Mouse (Mus musculus) liver, embryonic 13.5 days (tissue): ENCODE results near the gene Plekhm1. TPM values are rescaled to one million over a fixed set of nuclear protein-coding genes. Genes with fewer than 3 reads are reported as not detected.
"Not testable (repeated sequence)": the region's sequence is repeated elsewhere in the genome, so short reads cannot be mapped to it uniquely, and the experiment has no call there.

Experiments used
- ATAC-seq: fragments of 200-750 bp; cut with Nextera tagmentation; 2 replicates; pipeline ENCODE4 v1.8.0; 2017; ENCODE audit warnings: low read depth, mild to moderate bottlenecking, moderate number of reproducible peaks, moderate library complexity
- DNase-seq: peaks from one replicate; pipeline ENCODE4 v3.0.0; 2022
- H3K27ac ChIP-seq: fragments of 300-500 bp; sonication (generic); 2 replicates; pipeline ENCODE4 v1.5.1; 2015; ENCODE audit warnings: moderate library complexity, mild to moderate bottlenecking, inconsistent platforms
- H3K27me3 ChIP-seq: fragments of 300-500 bp; sonication (generic); 2 replicates; pipeline ENCODE4 v1.6.1; 2015; ENCODE audit warnings: mild to moderate bottlenecking, inconsistent platforms
- H3K36me3 ChIP-seq: fragments of 300-500 bp; sonication (generic); 2 replicates; pipeline ENCODE4 v1.6.1; 2015; ENCODE audit warnings: mild to moderate bottlenecking, inconsistent platforms
- H3K4me1 ChIP-seq: fragments of 300-500 bp; sonication (generic); replicated peaks from 2 replicates; pipeline ENCODE4 v1.6.1; 2015; ENCODE audit warnings: inconsistent platforms
- H3K4me2 ChIP-seq: fragments of 300-500 bp; sonication (generic); 2 replicates; pipeline ENCODE4 v1.6.1; 2015; ENCODE audit warnings: inconsistent platforms, mild to moderate bottlenecking, moderate library complexity
- H3K4me3 ChIP-seq: fragments of 300-500 bp; sonication (generic); replicated peaks from 2 replicates; pipeline ENCODE4 v1.5.1; 2015; ENCODE audit warnings: mild to moderate bottlenecking, inconsistent platforms
- H3K9ac ChIP-seq: fragments of 300-500 bp; sonication (generic); 2 replicates; pipeline ENCODE4 v1.6.1; 2015; ENCODE audit warnings: mild to moderate bottlenecking, inconsistent platforms
- H3K9me3 ChIP-seq: fragments of 300-500 bp; sonication (generic); replicated peaks from 2 replicates; pipeline ENCODE4 v1.6.1; 2016; ENCODE audit warnings: inconsistent platforms
- WGBS: fragments of 180-500 bp; shearing (Covaris S2); methylation state at CpG from one replicate; pipeline ENCODE4 v1.1.7; 2015; ENCODE audit not compliant: insufficient replicate concordance; 5-methylcytosine and 5-hydroxymethylcytosine counted together
- polyA plus RNA-seq: library from polyadenylated mRNA; unstranded; fragments of >200 nt; fragmentation: Nextera tagmentation; extraction: Ambion mirVana; gene quantifications from 2 replicates; pipeline ENCODE4 v1.2.1, GENCODE M21; 2015

The Plekhm1 gene
- 2.8 and 3.8 TPM in 2 replicates for polyA plus RNA-seq

DNA sequence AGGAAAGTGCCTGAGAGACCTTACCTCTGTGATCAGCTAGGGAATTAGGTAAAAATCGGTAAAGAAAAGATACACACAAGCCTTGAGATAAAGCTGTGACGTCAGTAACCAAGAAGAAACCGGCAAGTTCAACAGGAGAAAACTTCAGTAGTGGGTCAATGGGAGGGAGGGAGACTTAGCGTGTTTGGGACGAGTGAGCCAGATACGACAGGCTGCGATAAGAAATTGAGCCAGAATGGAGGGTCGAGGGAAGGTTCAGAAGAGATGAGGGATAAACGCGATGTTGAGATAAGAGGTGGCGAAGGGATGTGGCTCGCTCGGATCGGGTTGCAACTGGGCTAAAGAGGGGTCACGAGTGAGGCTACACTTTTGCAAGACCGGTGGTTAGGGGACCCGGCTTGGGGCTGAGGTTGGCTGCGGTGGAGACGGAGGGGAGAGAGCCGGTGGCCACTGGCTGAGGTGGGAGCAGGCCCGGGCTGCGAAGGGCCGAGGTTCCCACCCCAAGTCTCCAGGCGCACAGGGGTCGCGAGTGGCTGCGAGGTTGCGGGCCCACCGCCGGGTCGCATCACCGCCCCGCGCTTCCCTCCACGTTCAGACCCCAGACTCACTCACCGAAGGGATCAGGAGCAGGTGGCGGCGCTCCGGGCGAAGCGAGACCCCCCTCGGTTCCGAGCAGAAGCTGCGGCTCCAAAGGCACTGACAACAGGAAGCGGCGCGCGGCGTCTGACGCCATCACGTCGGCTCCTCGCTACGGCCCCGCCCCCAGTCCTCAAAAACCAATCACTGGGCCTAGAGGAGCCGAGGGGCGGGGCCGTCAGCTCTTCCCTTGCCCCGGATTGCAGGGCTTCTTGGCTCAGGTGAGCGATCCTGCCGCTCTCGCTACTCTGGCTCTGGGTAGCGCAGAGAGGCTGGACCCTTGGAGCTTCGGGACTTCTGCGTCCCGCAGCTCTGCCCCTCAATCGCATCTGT lies at the start of gene Plekhm1:
Gene Plekhm1, minus strand, starts transcription at position 707 of the 969 bp plus-strand sequence.
- Histone ChIP-seq H3K4me1 (peaks cover 26% of the 10 kb centered on the region), H3K4me2 (peak within 1 kb of the TSS; percentile 79), H3K27ac (peak within 1 kb of the TSS; percentile 77), H3K27me3 (0 out of 2 replicates have a peak, but pooled peaks cover 7% of the 10 kb centered on the region), H3K4me3 (peak within 1 kb of the TSS; percentile 90), H3K9ac (peak within 1 kb of the TSS; percentile 87), H3K36me3 (no peaks in the 10 kb centered on the region), H3K9me3 (no peaks in the 10 kb centered on the region)
- WGBS, result under 1% methylated on average over 67 of the region's 67 CpGs
- peak; percentile 90 for DNase-seq
- ATAC-seq, result peak; percentile 96

DNA sequence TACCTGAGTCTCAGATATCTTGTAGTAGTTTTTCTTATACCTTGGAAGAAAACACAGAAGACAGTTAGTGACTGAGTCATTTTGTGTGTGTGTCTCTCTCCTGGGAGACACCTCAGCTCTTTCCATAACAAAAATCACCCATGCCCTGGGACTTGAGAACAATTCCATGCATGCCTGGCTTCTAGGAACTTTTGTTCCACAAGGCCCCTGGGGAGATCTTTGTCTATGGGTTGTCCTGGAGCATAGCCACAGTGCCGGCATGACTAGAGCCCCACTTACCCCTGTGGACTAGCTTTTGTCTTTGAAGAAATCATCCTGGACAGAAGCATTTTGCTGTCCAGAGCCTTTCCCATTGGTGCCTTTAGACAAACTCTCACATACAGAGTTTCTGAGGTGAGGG lies 38.6 kb upstream of the Plekhm1 start:
- not testable (repeated sequence) for H3K4me3 ChIP-seq, DNase-seq, ATAC-seq, H3K9ac ChIP-seq, H3K36me3 ChIP-seq, H3K27me3 ChIP-seq, H3K27ac ChIP-seq, H3K4me1 ChIP-seq, H3K4me2 ChIP-seq, H3K9me3 ChIP-seq
- 77% methylated on average over 1 of the region's 1 CpGs for WGBS

DNA sequence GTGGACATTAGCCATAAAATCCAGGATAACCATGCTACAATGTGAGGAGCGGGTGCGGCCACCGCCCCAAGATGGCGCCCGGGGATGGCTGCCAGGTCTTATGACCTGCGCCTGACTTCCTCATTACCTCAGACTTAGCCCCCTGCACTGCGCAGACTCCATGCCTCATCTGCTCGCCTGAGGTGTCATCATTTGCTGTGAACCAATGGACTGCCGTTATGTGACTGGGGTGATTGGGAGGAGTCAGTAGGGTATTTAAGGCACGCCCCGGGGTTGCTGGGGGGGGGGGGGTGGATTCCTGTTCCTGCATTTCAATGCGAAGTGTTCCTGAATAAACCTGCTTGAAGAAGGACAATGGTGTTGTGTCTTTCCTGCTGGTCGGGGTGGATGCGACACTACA lies 37.2 kb upstream of the Plekhm1 start:
- not testable (repeated sequence) for H3K4me3 ChIP-seq, H3K27me3 ChIP-seq, H3K9me3 ChIP-seq, H3K9ac ChIP-seq, ATAC-seq, H3K36me3 ChIP-seq, H3K4me2 ChIP-seq, H3K27ac ChIP-seq, H3K4me1 ChIP-seq, DNase-seq
- 82% methylated on average over 14 of the region's 14 CpGs for WGBS

- Histone ChIP-seq H3K36me3 (no peaks in the 10 kb centered on the region), H3K9ac (no peak overlapping the region), H3K27ac (no peak overlapping the region), H3K4me3 (no peak overlapping the region), H3K4me2 (no peak overlapping the region), H3K27me3 (no peaks in the 10 kb centered on the region), H3K4me1 (no peaks in the 10 kb centered on the region), H3K9me3 (no peaks in the 10 kb centered on the region)
- DNase-seq (no peak), ATAC-seq (no peak)
- whole genome bisulfite sequencing, result 63% methylated on average over 3 of the region's 3 CpGs
Measured at GRCm38 (mm10) chr11:103443678-103444077, 31.2 kb upstream of the Plekhm1 start.

GRCm38 (mm10) chr11:103436282-103436681 lies 23.8 kb upstream of the Plekhm1 start:
- no peak overlapping the region for H3K27ac ChIP-seq
- H3K4me3 ChIP-seq, result no peak overlapping the region
- WGBS, result 7% methylated on average over 5 of the region's 5 CpGs
- no peak overlapping the region for H3K9ac ChIP-seq
- no peak overlapping the region for H3K4me2 ChIP-seq
- H3K27me3 ChIP-seq, result no peaks in the 10 kb centered on the region
- DNase-seq (no peak), ATAC-seq (0 out of 2 replicates have a peak, but pooled peaks have one; percentile 41)
- H3K9me3 ChIP-seq, result no peaks in the 10 kb centered on the region
- H3K36me3 ChIP-seq, result no peaks in the 10 kb centered on the region
- no peaks in the 10 kb centered on the region for H3K4me1 ChIP-seq

GRCm38 (mm10) chr11:103425031-103425430 lies 12.5 kb upstream of the Plekhm1 start:
- no peak for DNase-seq

DNA sequence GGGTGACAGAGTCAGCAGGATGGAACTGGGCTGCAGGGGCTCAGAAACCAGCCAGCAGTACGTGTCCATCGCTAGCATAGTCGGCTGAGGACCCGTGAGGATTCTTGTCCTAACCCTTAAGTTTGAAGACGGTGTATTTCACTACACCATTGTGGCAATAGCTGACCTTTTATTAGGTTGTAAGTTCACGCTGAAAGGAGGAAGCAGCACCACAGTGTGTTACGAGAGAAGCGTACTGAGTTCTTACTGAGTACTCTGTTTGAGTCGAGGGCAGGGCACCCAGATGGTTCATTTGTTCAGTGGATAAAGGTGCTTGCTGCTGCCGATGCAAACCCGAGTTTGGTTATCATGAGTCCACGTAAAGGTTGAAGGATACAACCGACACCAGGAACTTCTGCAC lies 7.2 kb upstream of the Plekhm1 start:
- no peak overlapping the region for H3K4me3 ChIP-seq
- no peak overlapping the region for H3K9ac ChIP-seq
- 0 out of 2 replicates have a peak, but pooled peaks cover under 1% of the 10 kb centered on the region for H3K27me3 ChIP-seq
- WGBS, result 67% methylated on average over 13 of the region's 13 CpGs
- no peaks in the 10 kb centered on the region for H3K9me3 ChIP-seq
- no peak for ATAC-seq
- H3K27ac ChIP-seq, result no peak overlapping the region
- H3K4me1 ChIP-seq, result no peaks in the 10 kb centered on the region
- DNase-seq, result no peak
- H3K4me2 ChIP-seq, result no peak overlapping the region
- no peaks in the 10 kb centered on the region for H3K36me3 ChIP-seq

More at GRCm38 (mm10) chr11:103425031-103425430, 12.5 kb upstream of the Plekhm1 start:
- 19% methylated on average over 5 of the region's 5 CpGs for WGBS
- Histone ChIP-seq H3K36me3 (no peaks in the 10 kb centered on the region), H3K4me1 (no peaks in the 10 kb centered on the region), H3K27ac (no peak overlapping the region), H3K27me3 (no peaks in the 10 kb centered on the region), H3K4me3 (no peak overlapping the region), H3K9ac (no peak overlapping the region), H3K9me3 (no peaks in the 10 kb centered on the region), H3K4me2 (no peak overlapping the region)
- no peak for ATAC-seq

GRCm38 (mm10) chr11:103419226-103419625 lies 6.7 kb upstream of the Plekhm1 start:
- DNase-seq, result no peak
- ATAC-seq, result no peak
- H3K27me3 ChIP-seq, result 0 out of 2 replicates have a peak, but pooled peaks cover 4% of the 10 kb centered on the region
- WGBS, result 40% methylated on average over 5 of the region's 5 CpGs
- H3K4me2 ChIP-seq, result no peak overlapping the region
- no peaks in the 10 kb centered on the region for H3K36me3 ChIP-seq
- H3K27ac ChIP-seq, result no peak overlapping the region
- no peaks in the 10 kb centered on the region for H3K9me3 ChIP-seq
- no peaks in the 10 kb centered on the region for H3K4me1 ChIP-seq
- no peak overlapping the region for H3K4me3 ChIP-seq
- no peak overlapping the region for H3K9ac ChIP-seq

GRCm38 (mm10) chr11:103413516-103413915 lies 1.0 kb upstream of the Plekhm1 start:
- 0 out of 2 replicates have a peak overlapping the region, but pooled peaks have one; percentile 90 for H3K4me3 ChIP-seq
- no peak overlapping the region for H3K27ac ChIP-seq

GRCm38 (mm10) chr11:103412950-103413423 lies 500 bp upstream of the Plekhm1 start:
- H3K4me3 ChIP-seq, result peak overlapping the region; percentile 90
- DNase-seq (no peak), ATAC-seq (peak; percentile 14; the same call in 1 of the 2 replicates)
- H3K36me3 ChIP-seq, result no peaks in the 10 kb centered on the region
- H3K9ac ChIP-seq, result peak overlapping the region; percentile 63
- H3K4me2 ChIP-seq, result peak overlapping the region; percentile 79
- WGBS, result 7% methylated on average over 14 of the region's 14 CpGs
- 0 out of 2 replicates have a peak, but pooled peaks cover 7% of the 10 kb centered on the region for H3K27me3 ChIP-seq
- H3K9me3 ChIP-seq, result no peaks in the 10 kb centered on the region
- H3K27ac ChIP-seq, result no peak overlapping the region
- peaks cover 26% of the 10 kb centered on the region for H3K4me1 ChIP-seq

More at GRCm38 (mm10) chr11:103413516-103413915, 1.0 kb upstream of the Plekhm1 start:
- DNase-seq, result no peak
- Histone ChIP-seq H3K9me3 (no peaks in the 10 kb centered on the region), H3K36me3 (no peaks in the 10 kb centered on the region), H3K4me2 (peak overlapping the region; percentile 79), H3K27me3 (0 out of 2 replicates have a peak, but pooled peaks cover 7% of the 10 kb centered on the region), H3K9ac (peak overlapping the region; percentile 63; the same call in 1 of the 2 replicates), H3K4me1 (peaks cover 26% of the 10 kb centered on the region)
- ATAC-seq, result no peak
- WGBS, result 96% methylated on average over 1 of the region's 1 CpGs

DNA sequence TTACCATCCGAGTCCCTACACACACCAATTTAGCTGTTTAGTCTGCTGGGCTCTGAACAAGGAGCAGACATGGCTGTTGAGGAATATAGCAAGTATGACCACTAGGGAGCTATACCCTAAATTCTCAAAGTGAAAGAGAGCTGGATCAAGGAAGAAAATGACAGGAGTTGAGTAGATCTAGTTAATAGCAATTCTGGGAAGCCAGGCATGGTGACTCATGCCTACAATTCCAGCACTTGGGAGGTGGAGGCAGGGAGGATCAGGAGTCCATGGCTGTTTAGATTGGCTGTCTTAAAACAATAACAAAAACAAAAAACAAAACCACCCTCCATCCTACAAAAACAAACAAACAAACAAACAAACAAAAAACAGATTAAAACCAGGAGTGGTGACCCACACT lies 1.2 kb downstream of the Plekhm1 start:
- Histone ChIP-seq H3K4me2 (peak overlapping the region; percentile 79), H3K27me3 (0 out of 2 replicates have a peak, but pooled peaks cover 7% of the 10 kb centered on the region), H3K9ac (peak overlapping the region; percentile 87; the same call in 1 of the 2 replicates), H3K4me3 (peak overlapping the region; percentile 90), H3K27ac (no peak overlapping the region), H3K9me3 (no peaks in the 10 kb centered on the region), H3K4me1 (peaks cover 28% of the 10 kb centered on the region), H3K36me3 (0 out of 2 replicates have a peak, but pooled peaks cover 4% of the 10 kb centered on the region)
- no peak for ATAC-seq
- no peak for DNase-seq
- WGBS, result 68% methylated on average over 1 of the region's 1 CpGs
